Comparison of ENCODE assay signal across 17 mouse cellular contexts in the genomic region with DNA sequence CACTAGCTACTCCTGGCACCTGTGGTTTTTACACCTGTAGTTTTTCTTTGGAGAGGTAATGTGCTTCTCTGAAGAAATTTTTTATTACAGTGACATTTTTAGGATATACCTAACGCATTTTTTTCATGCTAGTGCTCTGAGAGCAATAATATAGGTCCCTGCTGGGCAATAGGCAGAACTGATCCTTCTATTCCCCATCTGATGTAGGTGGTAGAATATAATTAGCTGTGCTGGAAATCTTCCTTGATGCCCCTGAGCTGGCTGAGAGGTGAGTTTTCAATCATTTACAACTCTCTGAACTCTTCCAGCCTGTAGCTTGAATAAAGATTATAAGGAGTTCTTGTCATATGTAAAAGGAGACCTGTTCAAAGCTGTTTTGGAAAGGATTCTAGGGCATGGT.
"Had no signal": no experiment of that assay in that cellular context is flagged by ENCODE, and none has a peak within 500 bp of the region (broad histone marks: within the 10 kb centered on the region; RNA-seq: fewer than 3 reads in every experiment).

No protein-coding gene starts in this region.

- DNase-seq: liver; liver, embryonic 13.5 days; liver, postnatal 0 days; lung, adult 2 months; lung, postnatal 4 days; right cerebral cortex, postnatal 14 days; thymus, adult 2 months; thymus, postnatal 25 days; thymus, postnatal 4 days had no signal

- H3K4me3 ChIP-seq: liver, embryonic 13.5 days; liver, embryonic 15.5 days; lung, embryonic 15.5 days; midbrain, embryonic 12.5 days; neural tube, embryonic 12.5 days; stomach, embryonic 15.5 days had no signal

- H3K36me3 ChIP-seq: liver, embryonic 13.5 days; liver, embryonic 15.5 days; lung, embryonic 15.5 days; midbrain, embryonic 12.5 days; neural tube, embryonic 12.5 days; stomach, embryonic 15.5 days had no signal

- H3K27me3 ChIP-seq: liver, embryonic 13.5 days; liver, embryonic 15.5 days; lung, embryonic 15.5 days; midbrain, embryonic 12.5 days; neural tube, embryonic 12.5 days; stomach, embryonic 15.5 days had no signal

- H3K9ac ChIP-seq: liver, embryonic 13.5 days; liver, embryonic 15.5 days; liver, postnatal 0 days; lung, embryonic 15.5 days; midbrain, embryonic 12.5 days; neural tube, embryonic 12.5 days; stomach, embryonic 15.5 days had no signal

- H3K4me2 ChIP-seq: liver, embryonic 11.5 days; liver, embryonic 13.5 days; liver, embryonic 15.5 days; lung, embryonic 15.5 days; midbrain, embryonic 12.5 days; neural tube, embryonic 12.5 days; stomach, embryonic 15.5 days had no signal

- H3K27ac ChIP-seq: liver, embryonic 13.5 days; liver, embryonic 15.5 days; lung, embryonic 15.5 days; midbrain, embryonic 12.5 days; neural tube, embryonic 12.5 days; stomach, embryonic 15.5 days; stomach, postnatal 0 days had no signal

- ATAC-seq: liver, postnatal 0 days; lung, postnatal 0 days had no signal

- H3K9me3 ChIP-seq: liver, embryonic 13.5 days; liver, embryonic 15.5 days; lung, embryonic 15.5 days; midbrain, embryonic 12.5 days; neural tube, embryonic 12.5 days; stomach, embryonic 15.5 days had no signal

- H3K4me1 ChIP-seq: liver, embryonic 13.5 days; liver, embryonic 15.5 days; lung, embryonic 15.5 days; midbrain, embryonic 12.5 days; neural tube, embryonic 12.5 days; stomach, embryonic 15.5 days had no signal
